Mouse (Mus musculus): ENCODE measurements around the gene Il23a.
A peak's percentile ranks its signal among the peaks of the same experiment; 100 is the strongest.
"Not testable (repeated sequence)": the region's sequence is repeated elsewhere in the genome, so short reads cannot be mapped to it uniquely, and the experiment has no call there.

Gene Il23a

GRCm38 (mm10) chr10:128303126-128304021, 4.8 kb upstream of the Il23a start, which contains the start of gene Pan2:
Gene Pan2 (plus strand): TSS chr10:128303335.
- peak; percentile 98 for DNase-seq

GRCm38 (mm10) chr10:128302785-128303125, 4.2 kb upstream of the Il23a start:
- no peak for DNase-seq

- no peak for DNase-seq
Observed at GRCm38 (mm10) chr10:128302357-128302756, 3.8 kb upstream of the Il23a start.

GRCm38 (mm10) chr10:128298243-128298642, 309 bp downstream of the Il23a start:
- DNase-seq, result no peak

GRCm38 (mm10) chr10:128297622-128298021, 930 bp downstream of the Il23a start:
- no peak for DNase-seq

- DNase-seq, result no peak
Observed at GRCm38 (mm10) chr10:128297221-128297620, 1.3 kb downstream of the Il23a start.

- DNase-seq, result no peak
Observed at GRCm38 (mm10) chr10:128296370-128297090, 2.0 kb downstream of the Il23a start.

GRCm38 (mm10) chr10:128290594-128290993, 8.0 kb downstream of the Il23a start:
- DNase-seq, result not testable (repeated sequence)

- DNase-seq, result peak; percentile 85
Observed at GRCm38 (mm10) chr10:128283604-128284579, 14.7 kb downstream of the Il23a start.

GRCm38 (mm10) chr10:128282886-128283450, 15.6 kb downstream of the Il23a start:
- no peak for DNase-seq

GRCm38 (mm10) chr10:128281682-128282081, 16.9 kb downstream of the Il23a start:
- no peak for DNase-seq

- DNase-seq, result no peak
Observed at GRCm38 (mm10) chr10:128280943-128281342, 17.6 kb downstream of the Il23a start.

- DNase-seq, result no peak
Observed at GRCm38 (mm10) chr10:128278158-128278557, 20.4 kb downstream of the Il23a start.

- DNase-seq, result not testable (repeated sequence)
Observed at GRCm38 (mm10) chr10:128275374-128275773, 23.2 kb downstream of the Il23a start.

GRCm38 (mm10) chr10:128272819-128273439, 25.6 kb downstream of the Il23a start:
- DNase-seq, result not testable (repeated sequence)

- DNase-seq, result no peak
Observed at GRCm38 (mm10) chr10:128271883-128272282, 26.7 kb downstream of the Il23a start.

GRCm38 (mm10) chr10:128270866-128271265, 27.7 kb downstream of the Il23a start:
- DNase-seq, result no peak

GRCm38 (mm10) chr10:128270287-128270841, 28.2 kb downstream of the Il23a start, which contains the start of gene Stat2:
Gene Stat2 (plus strand): TSS chr10:128270559.
- DNase-seq, result peak; percentile 95

GRCm38 (mm10) chr10:128269206-128269910, 29.2 kb downstream of the Il23a start:
- no peak for DNase-seq

- no peak for DNase-seq
Observed at GRCm38 (mm10) chr10:128268371-128268770, 30.2 kb downstream of the Il23a start, which contains the start of gene Apof. Gene Apof (plus strand): TSS chr10:128268671.

All from thymus, postnatal 4 days (tissue).